Mouse (Mus musculus): ENCODE data around the gene Neurl4. TPM values are rescaled to one million over a fixed set of nuclear protein-coding genes. Genes with fewer than 3 reads are reported as not detected.
"Not testable (repeated sequence)": the region's sequence is repeated elsewhere in the genome, so short reads cannot be mapped to it uniquely, and the experiment has no call there.

The Neurl4 gene
- total RNA-seq (2021), result 45.9 and 48.8 TPM in 2 replicates
- long read RNA-seq, experiment 1, full-length matches to known transcripts, result 1 of 20 reads
- long read RNA-seq, experiment 1, partial matches to known transcripts, result 4 of 20 reads
- long read RNA-seq, experiment 1, other reads (novel, unspliced or antisense), result 15 of 20 reads
- long read RNA-seq, experiment 2, full-length matches to known transcripts, result 1 of 22 reads
- long read RNA-seq, experiment 2, partial matches to known transcripts, result 4 of 22 reads
- long read RNA-seq, experiment 2, other reads (novel, unspliced or antisense), result 17 of 22 reads

DNA sequence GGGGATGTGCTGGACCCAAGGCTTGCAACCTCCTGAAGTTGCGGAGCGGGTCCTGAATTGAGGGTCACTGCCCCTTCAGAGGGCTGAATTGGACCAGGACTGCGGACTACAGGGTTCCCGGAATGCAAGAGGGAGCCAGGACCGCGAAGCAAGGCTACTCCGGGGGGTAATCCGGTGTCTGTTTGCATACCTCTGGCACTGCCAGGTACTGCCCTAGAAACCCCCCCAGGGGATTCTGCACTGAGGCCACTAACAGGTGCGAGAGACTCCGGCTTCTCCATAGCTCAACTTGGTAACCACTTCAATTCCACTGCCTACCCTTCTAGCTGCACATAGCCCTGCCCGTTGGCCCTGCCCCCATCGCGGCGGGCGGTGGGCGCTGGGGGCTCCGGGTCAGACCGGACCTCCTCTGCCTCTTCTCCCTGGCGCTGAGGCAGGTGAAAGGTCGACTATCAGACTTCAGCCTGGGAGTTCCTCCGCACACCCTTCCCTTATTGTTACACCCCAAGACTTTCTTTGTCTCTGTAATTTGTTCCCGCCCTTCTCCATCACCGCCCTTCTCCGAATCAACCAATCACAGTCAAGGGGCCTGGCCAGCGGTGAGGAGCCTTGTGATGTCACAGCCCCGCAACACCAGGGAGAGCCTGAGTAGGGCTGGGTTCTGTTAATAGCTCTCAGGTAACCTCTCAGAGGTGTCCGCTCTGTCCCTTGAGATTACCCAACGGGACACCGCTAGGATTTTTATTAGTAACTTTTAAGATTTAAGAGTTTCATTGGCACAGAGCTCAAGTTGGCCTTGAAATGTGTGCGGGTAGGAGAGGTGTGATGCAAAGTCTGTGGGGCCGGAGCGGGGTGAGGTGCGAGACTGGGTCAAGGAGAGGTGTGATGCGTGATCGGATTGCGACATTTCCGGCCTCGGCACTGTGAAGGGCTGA lies at the start of gene Neurl4, which contains the start of gene 2810408A11Rik:
Gene Neurl4 (plus strand): TSS at position 602 of the 935 bp plus-strand sequence.
Gene 2810408A11Rik (minus strand): TSS at position 517 of the 935 bp plus-strand sequence.
- peak; percentile 93 for DNase-seq

DNA sequence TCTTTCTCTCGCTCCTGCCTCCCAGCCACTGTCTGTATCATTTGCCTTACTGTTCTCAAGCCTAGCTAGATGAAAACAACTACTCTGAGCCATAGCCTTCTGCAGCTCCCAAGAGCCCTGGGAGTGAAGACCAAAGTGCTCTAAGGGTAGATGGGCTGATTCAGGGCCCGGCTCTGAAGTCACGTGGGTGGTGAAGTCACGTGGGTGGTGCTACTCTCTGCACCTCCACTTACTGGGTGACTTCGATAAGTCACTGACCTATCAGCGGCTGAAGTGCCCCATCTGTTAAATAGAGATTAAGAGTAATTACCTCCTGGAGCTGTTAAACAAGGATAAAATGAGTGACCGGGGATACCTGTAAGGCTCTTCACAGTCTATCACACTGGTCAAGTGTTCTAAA lies 46.9 kb upstream of the Neurl4 start:
- no peak for DNase-seq

DNA sequence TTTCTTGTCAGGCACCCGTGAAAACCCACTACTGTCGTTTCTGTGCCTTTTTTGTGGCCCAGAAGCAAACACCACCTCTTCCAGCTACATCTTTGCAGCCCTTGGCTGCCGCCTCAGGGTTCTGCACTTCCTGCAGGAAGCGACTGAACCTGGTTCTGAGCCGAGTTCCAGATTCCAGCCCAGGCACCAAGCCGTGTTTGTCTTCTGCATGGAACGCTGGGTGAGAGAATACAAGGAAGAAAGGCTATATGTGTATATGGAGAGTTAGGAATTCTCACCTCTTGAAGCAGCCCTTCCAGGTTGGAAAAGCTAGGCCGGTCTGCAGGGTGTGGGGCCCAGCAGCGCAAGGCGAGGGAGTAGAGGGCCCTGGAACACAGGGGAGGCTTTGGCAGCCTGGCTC lies 46.2 kb upstream of the Neurl4 start:
- DNase-seq, result no peak

DNA sequence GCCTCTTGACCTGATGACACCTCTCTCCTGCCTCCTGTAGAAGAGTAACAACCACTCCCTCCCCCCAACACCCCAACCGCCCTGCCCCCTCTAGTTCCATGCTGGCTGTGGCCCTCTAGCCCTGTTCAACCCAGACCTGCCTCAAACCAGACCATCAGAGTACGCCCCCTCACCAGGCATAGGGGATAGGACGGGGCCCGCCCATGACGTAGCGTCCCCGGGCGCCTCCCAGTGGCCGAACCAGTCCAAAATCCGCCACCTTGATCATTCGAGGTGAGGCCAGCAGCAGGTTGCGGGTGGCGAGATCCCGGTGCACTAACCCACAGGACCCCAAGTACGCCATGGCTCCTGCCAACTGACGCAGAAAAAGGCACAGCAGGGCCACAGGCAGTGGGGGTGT lies 45.5 kb upstream of the Neurl4 start:
- DNase-seq, result peak; percentile 73

DNA sequence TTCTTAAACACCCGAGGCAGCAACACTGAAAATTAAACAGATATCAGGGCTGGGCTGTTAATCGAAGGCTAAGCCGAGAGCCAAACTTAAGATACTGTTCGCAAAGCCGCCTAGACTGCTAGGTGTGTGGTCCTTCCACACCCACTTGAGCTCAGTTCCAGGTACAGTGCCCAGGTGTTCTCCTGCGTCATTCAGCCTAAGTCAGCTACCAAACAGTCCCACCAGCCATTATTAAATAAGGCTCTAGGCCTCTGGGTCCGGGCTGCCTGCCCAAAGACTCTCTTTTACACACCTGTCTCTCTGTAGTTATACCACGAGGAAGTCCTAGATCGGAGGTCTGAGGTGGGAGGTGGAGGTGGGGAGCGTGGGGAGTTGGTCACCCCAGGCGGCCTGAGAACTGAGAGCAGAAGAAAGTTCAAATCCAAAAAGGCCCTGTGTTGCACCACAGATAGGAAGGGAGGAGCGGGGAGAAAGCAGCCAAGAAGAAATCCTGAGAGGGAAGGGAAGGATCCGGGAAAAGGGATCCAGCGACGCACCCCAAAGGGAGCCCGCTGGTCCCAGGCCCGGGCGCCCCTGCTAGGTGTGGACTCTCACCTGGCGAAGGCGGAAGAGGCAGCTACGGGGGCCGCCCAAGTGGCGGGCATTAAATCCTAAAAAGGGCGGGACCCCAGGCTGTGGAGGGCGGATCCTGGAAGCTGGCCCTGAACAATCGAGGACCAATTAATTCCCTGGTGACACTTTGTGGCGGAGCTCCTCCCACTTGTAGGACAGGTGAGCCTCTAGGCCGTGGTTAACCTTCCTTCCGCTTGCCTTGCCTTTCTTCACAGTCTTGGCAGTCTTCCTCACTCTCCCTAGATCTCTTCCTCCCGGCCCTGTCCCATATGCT lies 42.5 kb upstream of the Neurl4 start, which contains the start of gene Tnk1:
Gene Tnk1 (minus strand): TSS at position 618 of the 886 bp plus-strand sequence.
- no peak for DNase-seq

DNA sequence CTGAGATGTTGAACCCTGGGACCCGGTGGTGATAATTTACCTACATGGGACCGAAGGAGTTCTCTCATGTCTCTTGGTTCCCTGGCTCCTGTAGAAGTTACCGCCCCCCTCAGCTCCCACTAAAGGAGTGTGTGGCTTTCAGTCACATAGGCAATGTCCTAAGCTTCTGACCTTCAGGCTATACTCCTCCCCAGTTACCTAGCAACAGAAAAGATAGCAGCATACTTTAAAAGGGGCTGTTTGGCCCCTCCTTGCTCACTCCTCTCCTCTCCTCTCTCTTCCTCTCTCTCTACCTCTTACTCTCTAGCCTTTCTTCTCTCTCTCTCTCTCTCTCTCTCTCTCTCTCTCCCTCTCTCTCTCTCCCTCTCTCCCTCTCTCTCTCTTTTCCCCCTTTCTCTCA lies 37.1 kb upstream of the Neurl4 start:
- DNase-seq, result not testable (repeated sequence)

DNA sequence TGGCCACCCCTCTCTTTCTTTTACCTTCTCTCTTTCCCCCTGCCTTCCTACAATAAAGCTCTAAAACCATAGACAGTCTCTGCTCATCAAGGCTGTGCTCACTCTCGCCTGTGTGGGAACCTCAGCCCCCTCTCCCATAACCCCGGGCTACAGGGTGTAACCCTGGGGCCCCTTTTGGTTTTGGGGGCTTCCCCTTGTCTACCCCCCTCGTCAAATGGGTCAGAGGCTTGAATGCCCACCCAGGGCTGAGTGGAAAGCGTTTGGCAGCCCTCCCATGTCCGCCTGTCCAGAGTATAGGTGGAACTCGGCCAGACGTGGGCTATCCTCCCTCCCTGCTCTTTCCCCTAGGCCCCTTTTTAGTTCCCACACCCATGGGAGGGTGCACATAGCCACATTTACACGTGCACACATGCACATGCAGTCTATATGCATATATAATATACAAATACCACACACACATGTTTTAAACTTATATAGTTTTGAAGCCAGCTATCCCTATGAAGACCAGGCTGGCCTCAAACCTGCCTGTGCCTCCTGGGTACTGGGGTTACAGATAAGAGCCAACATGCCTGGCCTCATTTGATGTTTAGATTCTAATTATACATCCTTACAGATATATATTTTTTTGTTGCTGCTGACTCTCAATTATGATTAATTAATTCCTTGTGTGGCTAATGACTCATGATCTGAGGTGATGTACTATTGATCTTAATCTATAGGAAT lies 36.6 kb upstream of the Neurl4 start:
- no peak for DNase-seq

DNA sequence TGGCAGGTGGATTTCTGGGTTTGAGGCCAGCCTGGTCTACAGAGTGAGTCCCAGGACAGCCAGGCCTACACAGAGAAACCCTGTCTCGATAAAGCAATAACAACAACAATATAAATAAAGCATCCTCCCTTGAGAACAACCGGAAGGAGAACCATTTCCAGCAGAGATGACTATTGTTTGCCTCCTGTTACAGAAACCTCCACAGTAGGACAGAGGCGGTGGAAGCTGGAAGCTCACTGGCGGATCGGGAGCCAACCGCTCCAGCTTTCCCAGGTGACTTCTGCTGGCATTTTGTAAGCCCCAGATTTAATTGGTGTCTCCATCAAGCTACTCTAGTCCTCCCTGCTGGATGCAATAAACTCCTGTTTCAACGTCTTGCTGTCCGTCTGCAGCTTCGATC lies 35.3 kb upstream of the Neurl4 start:
- DNase-seq, result no peak

DNA sequence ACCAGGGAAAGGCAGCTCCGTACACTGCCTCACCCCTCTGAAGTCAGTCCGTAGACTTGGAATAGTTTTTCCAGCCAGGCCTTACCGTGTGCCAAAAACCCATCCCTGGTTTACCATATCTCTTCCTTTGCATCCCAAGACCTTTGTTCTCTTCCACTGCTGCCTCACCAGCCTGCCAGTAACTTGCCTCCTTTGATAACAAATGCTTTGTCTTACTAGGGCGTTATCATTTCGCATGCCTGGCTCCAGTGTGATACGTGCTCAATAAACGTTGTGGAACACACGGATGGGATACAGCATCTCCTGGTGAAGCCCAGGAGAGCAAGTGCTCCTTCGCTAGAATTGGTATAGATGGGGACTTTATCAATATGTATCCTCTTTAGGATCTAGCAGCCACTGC lies 33.5 kb upstream of the Neurl4 start:
- DNase-seq, result no peak

DNA sequence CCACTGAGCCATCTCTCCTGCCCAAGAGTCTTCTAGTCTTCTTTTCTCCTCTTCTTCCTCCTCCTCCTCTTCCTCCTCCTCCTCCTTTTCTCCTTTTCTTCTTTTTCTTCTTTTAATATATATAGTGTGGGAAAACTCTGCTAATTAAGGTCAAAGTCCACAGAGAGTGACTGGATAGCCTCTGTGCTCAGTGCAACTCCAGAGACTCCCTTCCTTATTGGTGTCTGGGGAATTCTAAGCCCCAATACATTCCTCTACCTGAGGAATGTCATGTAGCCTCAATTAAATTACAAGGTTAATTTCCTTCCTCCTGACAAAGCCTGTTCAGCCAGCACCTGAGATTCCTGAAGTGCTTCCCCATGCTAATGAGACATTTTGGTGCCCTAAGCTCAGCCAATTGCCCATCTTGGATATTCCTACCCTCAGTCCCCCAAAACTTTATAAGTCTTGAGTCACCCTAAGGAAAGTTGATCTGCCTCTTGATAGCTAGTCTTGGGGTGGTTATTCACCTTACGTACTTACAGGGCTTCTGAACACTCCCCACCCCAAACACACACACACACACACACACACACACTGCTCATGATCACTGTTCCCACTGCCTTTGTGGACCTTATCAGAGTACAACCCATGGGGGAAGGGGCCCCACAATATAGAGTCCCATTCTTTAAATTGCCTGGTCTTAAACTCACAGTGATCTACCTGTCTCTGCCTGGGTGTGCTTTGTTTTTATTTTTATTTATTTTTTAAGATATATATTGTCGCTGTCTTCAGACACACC lies 30.4 kb upstream of the Neurl4 start:
- no peak for DNase-seq

DNA sequence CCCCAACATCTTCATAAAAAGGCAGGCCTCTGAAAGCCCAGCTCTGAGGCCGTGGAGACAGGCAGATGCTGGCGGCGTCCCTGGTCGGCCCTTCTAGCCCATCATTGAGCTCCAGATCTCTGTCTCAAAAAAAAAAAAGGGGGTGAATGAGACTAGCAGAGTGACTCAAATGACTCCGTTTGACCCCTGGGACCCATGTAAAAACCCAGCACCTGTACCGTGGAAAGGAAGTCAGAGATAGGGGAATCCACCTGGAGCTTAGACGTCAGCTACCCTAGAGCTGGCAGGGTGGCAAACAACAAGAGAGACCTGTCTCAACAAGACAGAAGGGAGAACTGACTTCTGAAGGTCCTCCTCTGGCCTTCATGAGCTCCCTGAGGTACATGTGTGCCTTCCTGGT lies 29.1 kb upstream of the Neurl4 start:
- no peak for DNase-seq

DNA sequence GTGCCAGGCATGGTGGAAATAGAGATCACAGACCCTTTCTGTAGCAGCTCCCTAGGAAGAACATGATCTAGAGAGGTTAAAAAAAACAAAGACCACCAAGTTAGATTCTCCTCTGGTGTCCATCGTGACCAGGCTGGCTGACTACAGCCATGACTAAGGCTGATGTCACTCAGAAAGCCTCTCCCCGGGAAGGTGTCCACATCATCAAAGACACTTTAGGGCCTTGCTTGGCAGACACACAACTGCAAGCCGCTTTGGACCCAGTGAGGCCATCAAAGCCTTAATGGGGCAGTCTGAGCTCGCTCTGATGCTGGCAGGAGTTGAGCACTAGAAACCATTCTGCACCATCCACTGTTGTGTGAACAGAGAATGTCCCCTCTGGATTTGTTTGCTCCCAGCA lies 28.4 kb upstream of the Neurl4 start:
- no peak for DNase-seq

DNA sequence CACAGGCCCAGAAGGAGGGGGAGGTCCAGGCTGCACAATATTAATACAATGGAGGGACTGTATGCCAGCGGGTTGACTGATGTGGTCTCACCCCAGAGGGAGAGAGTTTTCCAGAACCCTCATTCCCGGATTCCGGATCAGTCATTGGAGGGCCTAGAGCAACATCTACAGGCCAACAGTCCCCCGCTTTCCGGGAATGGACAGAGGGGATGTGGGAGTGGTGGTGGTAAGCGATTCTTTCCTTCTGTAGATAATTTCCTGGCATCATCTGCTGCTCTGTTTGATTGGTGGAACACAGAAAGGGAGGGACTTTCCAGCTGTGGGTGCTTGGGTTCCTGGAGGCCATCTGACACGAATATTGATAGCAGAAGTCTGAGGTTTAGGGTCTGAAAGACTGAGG lies 24.7 kb upstream of the Neurl4 start:
- DNase-seq, result no peak

DNA sequence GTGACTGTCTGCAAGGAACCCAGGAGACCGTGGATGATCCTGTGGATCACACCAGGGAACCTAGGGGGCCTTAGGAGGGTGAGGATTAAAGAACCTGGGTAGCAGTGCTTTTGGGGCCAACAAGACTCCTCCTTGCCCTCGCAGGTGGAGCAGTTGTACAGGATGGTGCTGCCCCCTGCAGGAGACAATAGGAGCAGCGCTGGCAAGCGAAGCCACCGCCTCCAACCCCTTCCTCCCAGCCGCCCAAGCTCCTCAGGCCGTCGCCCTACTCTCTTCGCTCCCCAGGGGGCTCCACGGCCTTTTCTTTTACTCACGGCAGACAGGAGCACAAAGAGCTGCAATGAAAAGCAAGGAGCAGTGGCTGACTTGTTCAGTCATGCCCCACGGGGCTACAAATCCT lies 24.0 kb upstream of the Neurl4 start:
- DNase-seq, result peak; percentile 92

DNA sequence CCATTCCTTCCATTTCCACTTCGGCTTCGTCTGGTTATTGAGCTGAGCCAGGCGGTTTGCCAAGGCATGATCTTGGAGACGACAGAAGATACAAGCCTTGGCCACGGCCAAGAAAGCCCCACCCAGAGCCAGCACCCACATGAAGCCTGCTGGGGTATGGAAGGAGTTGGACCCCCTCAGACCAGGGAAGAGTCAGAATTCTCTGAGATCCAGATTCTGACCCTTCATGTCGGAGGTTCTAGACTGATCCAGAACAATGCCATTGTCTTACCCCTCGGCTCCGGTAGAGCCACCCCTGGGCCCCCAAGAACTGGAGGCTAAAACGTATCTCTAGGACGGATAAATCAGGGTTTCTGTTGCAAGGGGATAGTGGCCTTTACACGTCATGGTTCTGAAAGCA lies 23.0 kb upstream of the Neurl4 start, which contains the start of gene Tmem95:
Gene Tmem95 (minus strand): TSS at position 141 of the 400 bp plus-strand sequence.
- DNase-seq, result no peak

DNA sequence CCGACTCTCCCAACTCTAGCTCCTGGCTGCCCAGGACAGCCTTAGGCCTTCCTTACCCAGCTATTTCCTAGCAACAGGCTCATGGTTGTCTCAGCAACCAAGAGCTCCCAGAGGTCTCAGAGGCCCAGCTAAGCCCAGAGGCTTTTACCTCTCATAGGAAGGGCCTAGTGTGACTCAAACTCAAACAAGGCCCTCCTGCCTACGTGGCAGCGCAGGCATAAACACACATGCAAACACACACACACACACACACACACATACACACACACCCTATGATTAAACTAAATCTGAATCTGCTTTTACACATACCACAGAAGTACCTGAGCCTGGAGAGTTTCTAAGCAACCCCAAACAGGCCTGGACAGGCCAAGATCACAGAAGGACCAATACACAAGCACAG lies 22.5 kb upstream of the Neurl4 start:
- no peak for DNase-seq

DNA sequence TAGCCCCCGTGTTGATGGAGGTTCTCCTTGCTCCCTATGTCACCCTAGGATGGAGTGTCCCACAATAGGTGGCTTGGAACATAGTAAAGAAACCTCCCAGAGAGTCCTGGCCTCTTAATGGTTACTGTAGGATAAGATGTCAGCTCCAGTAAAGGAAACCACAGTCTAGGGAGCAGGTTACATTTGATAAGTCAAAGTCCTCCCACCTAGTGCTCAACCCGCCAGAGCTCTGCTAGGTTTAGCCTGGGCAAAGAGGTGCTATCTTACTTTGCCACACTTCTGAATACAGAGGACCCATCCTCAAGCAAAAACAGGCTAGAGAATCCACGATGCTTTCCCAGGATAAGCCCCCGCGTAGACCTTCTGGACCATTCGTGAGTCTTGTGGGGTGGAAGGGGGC lies 21.9 kb upstream of the Neurl4 start:
- DNase-seq, result no peak

DNA sequence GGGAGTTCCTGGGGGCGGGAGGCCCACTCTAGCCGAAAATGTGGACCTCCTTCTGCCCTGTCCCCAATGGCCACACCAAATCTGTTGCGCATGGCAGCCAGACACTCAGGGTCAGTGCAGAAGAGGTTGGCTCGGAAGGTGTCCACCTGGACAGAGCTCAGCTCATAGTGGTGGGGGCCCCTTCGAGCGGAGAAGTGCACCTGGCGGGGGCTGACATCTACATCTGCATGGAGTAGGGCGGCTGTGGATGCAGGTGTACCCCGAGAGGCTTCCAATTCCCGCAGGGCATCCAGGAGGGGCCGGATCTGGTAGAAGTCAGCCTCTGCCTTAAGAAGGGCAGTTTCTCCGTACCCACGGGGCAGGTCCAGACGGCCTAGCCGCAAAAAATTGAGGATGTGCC lies 21.2 kb upstream of the Neurl4 start:
- no peak for DNase-seq

DNA sequence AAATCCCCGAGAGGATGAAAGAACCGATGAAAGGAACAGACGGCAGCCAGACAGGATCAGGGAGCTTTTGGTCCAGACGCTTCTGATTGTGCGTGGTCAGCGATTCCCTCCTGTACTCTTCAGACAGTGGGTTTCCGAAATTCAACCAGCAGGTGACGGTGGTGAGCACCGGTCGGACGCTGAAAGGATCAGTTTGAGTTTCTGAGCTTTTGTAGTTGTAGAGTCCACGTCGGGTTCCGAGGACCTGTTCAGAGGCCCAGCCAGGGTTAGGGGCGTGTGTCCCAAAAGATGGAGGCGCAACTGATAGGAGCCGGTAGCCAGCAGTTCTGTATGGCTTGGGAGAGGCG lies 20.4 kb upstream of the Neurl4 start:
- DNase-seq, result peak; percentile 81

DNA sequence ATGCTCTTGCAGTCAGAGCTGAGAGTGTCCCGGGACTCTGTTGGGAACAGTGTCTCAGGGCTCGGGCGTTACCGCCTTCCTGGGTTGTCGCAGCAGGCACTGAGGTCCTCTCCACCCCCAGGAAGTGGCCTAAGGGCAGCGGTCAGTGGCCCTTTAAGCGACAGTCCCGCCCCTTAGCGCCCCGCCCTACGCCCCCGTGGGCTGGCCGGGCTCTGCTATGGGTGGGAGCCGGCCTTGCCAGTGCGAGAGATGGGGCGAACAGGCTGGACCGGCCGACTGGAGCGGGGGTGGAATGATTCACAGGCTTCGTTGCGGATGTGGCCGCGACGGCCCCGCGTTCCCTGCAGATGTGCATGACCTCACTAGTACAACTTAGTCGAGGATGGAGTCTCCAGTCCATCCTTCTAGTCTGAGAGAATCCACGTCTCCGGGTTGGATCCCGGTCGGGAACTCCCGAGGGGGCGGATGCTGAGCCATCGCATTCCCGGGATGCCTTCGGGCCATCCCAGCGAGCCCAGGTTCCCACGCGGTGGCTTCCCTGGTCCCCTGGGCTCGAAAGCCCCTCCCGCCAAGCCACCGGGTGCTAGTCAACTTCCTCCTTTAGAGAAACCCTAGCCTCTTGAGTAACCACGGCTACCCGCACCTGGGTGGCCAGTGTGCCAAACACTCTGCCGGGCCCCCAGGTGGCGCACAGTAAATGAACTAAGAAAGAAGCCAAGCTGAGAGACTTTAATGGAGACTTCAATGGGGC lies 19.8 kb upstream of the Neurl4 start, which contains the start of gene Kctd11:
Gene Kctd11 (minus strand): TSS at position 554 of the 751 bp plus-strand sequence.
- DNase-seq, result peak; percentile 93

Data from adrenal gland, postnatal 14 days (tissue).